Mouse (Mus musculus): Measurements from ENCODE around the gene Pde5a. TPM values are rescaled to one million over a fixed set of nuclear protein-coding genes. Genes with fewer than 3 reads are reported as not detected.

Gene Pde5a
- polyA plus RNA-seq, 1 experiment from 2014 or later = 1.9 TPM

DNA sequence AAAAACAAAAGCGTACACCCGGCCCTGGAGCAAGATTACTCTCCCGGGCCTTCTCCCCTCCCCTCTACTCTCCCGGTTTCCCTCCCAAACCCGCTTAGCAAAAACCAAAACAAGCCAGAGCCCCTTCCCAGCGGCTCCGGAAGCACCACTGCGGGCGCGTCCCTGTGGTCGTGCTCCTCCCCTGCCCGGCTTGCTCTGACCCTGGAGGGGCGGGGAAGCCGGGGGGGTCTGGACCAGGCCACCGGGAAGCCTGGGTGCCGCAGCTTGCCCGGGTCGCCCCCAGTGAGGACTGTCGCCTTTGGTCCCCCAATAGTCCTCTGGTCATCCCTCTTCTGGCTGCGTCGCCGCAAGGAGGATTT is 833 bp downstream of the Pde5a start:
- Histone ChIP-seq H3K27me3 (replicated peaks) (no peaks in the 10 kb centered on the region), H3K9ac (peak overlapping the region; percentile 60), H3K9me3 (no peaks in the 10 kb centered on the region), H3K36me3 (replicated peaks) (no peaks in the 10 kb centered on the region), H3K4me2 (peak overlapping the region; percentile 88), H3K4me1 (peaks cover 14% of the 10 kb centered on the region), H3K4me3 (peak overlapping the region; percentile 72), H3K27ac (peak overlapping the region; percentile 82)
- peak; percentile 74 for ATAC-seq (replicated peaks)
- WGBS = 0% methylated on average over 22 of the region's 22 CpGs

DNA sequence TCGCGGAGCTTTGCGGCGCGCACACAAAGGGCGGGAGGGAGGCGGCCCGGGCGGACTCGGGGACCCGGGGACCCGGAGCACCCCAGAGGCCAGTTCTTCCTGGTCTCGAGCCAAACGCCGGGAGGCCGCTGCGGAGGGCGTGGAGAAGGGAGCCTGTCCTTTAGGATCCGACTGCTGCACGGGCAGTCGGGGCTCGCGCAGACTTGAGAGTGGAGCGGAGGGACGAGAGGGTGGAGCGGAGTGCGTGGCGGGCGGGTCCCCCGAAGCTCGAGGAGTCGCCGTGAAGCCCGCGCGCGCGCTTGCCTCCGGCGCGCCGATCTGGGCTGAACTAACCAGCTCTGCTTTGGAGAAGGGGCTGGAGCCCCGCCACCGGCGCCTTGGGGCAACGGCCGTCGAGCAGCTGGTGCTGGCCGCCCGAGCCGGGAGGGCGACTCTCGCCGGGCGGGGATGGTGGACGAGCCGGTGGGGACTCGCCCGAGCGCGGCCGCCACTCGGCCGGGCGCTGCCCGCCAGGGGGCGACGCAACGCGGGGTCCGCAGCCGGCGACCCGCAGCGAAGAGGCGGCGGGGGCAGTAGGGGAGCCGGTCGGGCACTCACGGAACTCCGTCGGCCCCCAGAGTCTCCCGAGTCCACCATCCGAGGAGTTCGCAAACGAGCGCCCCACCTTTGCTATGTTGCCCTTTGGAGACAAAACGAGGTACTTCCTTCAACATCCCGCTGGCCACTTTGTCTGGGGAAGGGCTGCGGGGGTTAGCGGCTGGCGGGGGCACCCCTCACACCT is 1.4 kb downstream of the Pde5a start:
- Histone ChIP-seq H3K27ac (peak overlapping the region; percentile 82), H3K9ac (peak overlapping the region; percentile 60), H3K9me3 (no peaks in the 10 kb centered on the region), H3K4me1 (peaks cover 14% of the 10 kb centered on the region), H3K4me3 (peak overlapping the region; percentile 72), H3K27me3 (replicated peaks) (no peaks in the 10 kb centered on the region), H3K4me2 (peak overlapping the region; percentile 88), H3K36me3 (replicated peaks) (no peaks in the 10 kb centered on the region)
- ATAC-seq (replicated peaks) = peak; percentile 84
- under 1% methylated on average over 88 of the region's 92 CpGs for WGBS

GRCm38 (mm10) chr3:122730741-122731235 is 2.0 kb downstream of the Pde5a start:
- Histone ChIP-seq H3K4me2 (peak overlapping the region; percentile 88), H3K27ac (peak overlapping the region; percentile 82), H3K36me3 (replicated peaks) (no peaks in the 10 kb centered on the region), H3K9ac (peak overlapping the region; percentile 60), H3K4me1 (peaks cover 14% of the 10 kb centered on the region), H3K4me3 (peak overlapping the region; percentile 72), H3K9me3 (no peaks in the 10 kb centered on the region), H3K27me3 (replicated peaks) (no peaks in the 10 kb centered on the region)
- peak; percentile 13; the same call in 1 of the 2 replicates for ATAC-seq (replicated peaks)
- 2% methylated on average over 13 of the region's 13 CpGs for WGBS

- ATAC-seq (replicated peaks) = no peak
Measured at GRCm38 (mm10) chr3:122733806-122734205, 5.1 kb downstream of the Pde5a start.

GRCm38 (mm10) chr3:122734329-122734728 is 5.6 kb downstream of the Pde5a start:
- 74% methylated on average over 6 of the region's 6 CpGs for WGBS
- H3K9ac ChIP-seq = no peak overlapping the region
- no peaks in the 10 kb centered on the region for H3K27me3 ChIP-seq (replicated peaks)
- H3K36me3 ChIP-seq (replicated peaks) = no peaks in the 10 kb centered on the region
- no peaks in the 10 kb centered on the region for H3K9me3 ChIP-seq
- no peak for ATAC-seq (replicated peaks)
- no peak overlapping the region for H3K27ac ChIP-seq
- H3K4me3 ChIP-seq = no peak overlapping the region
- H3K4me1 ChIP-seq = peaks cover 8% of the 10 kb centered on the region
- no peak overlapping the region for H3K4me2 ChIP-seq

More at GRCm38 (mm10) chr3:122733806-122734205, 5.1 kb downstream of the Pde5a start:
- H3K36me3 ChIP-seq (replicated peaks) = no peaks in the 10 kb centered on the region
- no peak overlapping the region for H3K4me3 ChIP-seq
- no peaks in the 10 kb centered on the region for H3K9me3 ChIP-seq
- WGBS = 73% methylated on average over 3 of the region's 3 CpGs
- H3K27ac ChIP-seq = no peak overlapping the region
- H3K27me3 ChIP-seq (replicated peaks) = no peaks in the 10 kb centered on the region
- H3K9ac ChIP-seq = no peak overlapping the region
- H3K4me2 ChIP-seq = no peak overlapping the region
- peaks cover 13% of the 10 kb centered on the region for H3K4me1 ChIP-seq

GRCm38 (mm10) chr3:122739460-122739859 is 10.7 kb downstream of the Pde5a start:
- WGBS = 97% methylated on average over 15 of the region's 15 CpGs
- no peak for ATAC-seq (replicated peaks)
- Histone ChIP-seq H3K4me2 (no peak overlapping the region), H3K4me3 (no peak overlapping the region), H3K36me3 (replicated peaks) (no peaks in the 10 kb centered on the region), H3K9me3 (no peaks in the 10 kb centered on the region), H3K4me1 (no peaks in the 10 kb centered on the region), H3K27ac (no peak overlapping the region), H3K27me3 (replicated peaks) (no peaks in the 10 kb centered on the region), H3K9ac (no peak overlapping the region)

DNA sequence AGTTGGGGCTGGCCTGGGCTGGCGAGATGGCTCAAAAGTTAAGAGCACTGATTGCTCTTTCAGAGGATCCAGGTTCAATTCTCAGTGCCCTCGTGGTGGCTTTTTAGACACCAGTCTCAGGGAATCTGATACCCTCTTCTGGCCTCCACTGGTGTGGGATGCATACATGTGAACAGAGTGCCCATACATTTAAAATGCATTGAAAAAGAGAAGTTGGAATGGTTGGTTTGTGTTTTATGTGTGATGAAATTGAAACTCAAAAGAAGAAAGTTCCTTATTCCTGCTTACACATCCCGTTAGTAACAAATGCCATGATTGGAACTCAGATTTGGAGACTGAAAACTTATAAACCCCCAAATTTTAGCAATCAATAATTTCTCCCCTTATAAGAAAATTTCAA is 15.5 kb downstream of the Pde5a start:
- Histone ChIP-seq H3K4me2 (no peak overlapping the region), H3K27me3 (replicated peaks) (no peaks in the 10 kb centered on the region), H3K36me3 (replicated peaks) (no peaks in the 10 kb centered on the region), H3K27ac (no peak overlapping the region), H3K9me3 (no peaks in the 10 kb centered on the region), H3K4me1 (no peaks in the 10 kb centered on the region), H3K9ac (no peak overlapping the region), H3K4me3 (no peak overlapping the region)
- no peak for ATAC-seq (replicated peaks)
- WGBS = 95% methylated on average over 3 of the region's 3 CpGs

DNA sequence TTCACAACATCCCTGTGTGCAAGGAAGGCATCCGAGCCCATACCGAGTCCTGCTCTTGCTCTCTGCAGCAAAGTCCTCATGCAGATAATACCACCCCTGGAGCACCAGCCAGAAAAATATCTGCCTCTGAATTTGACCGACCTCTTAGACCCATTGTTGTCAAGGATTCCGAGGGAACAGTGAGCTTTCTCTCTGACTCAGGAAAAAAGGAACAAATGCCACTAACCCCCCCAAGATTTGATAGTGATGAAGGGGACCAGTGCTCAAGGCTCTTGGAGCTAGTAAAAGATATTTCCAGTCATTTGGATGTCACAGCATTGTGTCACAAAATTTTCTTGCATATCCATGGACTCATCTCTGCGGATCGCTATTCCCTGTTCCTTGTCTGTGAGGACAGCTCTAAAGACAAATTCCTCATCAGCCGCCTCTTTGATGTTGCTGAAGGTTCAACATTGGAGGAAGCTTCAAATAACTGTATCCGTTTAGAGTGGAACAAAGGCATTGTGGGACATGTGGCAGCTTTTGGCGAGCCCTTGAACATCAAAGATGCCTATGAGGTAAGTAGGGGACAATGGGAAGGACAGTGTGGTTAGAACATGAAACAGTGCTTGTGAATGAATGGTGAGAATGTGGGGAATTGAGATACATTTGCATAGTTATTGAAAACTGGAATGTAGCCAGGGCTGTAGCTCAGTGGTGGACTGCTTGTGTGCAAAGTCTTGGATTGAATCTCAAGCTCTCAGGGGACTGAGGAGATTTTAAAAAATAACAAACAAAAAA is 19.4 kb downstream of the Pde5a start:
- WGBS = 73% methylated on average over 9 of the region's 9 CpGs
- Histone ChIP-seq H3K36me3 (replicated peaks) (no peaks in the 10 kb centered on the region), H3K27me3 (replicated peaks) (no peaks in the 10 kb centered on the region), H3K4me2 (no peak overlapping the region), H3K9me3 (no peaks in the 10 kb centered on the region), H3K4me3 (no peak overlapping the region), H3K4me1 (no peaks in the 10 kb centered on the region), H3K27ac (no peak overlapping the region), H3K9ac (no peak overlapping the region)
- ATAC-seq (replicated peaks) = no peak; the same call in 1 of the 2 replicates

- Histone ChIP-seq H3K4me1 (no peaks in the 10 kb centered on the region), H3K36me3 (replicated peaks) (no peaks in the 10 kb centered on the region), H3K4me3 (no peak overlapping the region), H3K4me2 (no peak overlapping the region), H3K27ac (no peak overlapping the region), H3K27me3 (replicated peaks) (no peaks in the 10 kb centered on the region), H3K9ac (no peak overlapping the region), H3K9me3 (no peaks in the 10 kb centered on the region)
- no peak for ATAC-seq (replicated peaks)
- 77% methylated on average over 8 of the region's 8 CpGs for WGBS
Measured at GRCm38 (mm10) chr3:122763240-122763761, 34.6 kb downstream of the Pde5a start.

GRCm38 (mm10) chr3:122763768-122764167 is 35.0 kb downstream of the Pde5a start:
- Histone ChIP-seq H3K4me3 (no peak overlapping the region), H3K9me3 (no peaks in the 10 kb centered on the region), H3K4me1 (no peaks in the 10 kb centered on the region), H3K4me2 (no peak overlapping the region), H3K27me3 (replicated peaks) (no peaks in the 10 kb centered on the region), H3K9ac (no peak overlapping the region), H3K36me3 (replicated peaks) (no peaks in the 10 kb centered on the region), H3K27ac (no peak overlapping the region)
- ATAC-seq (replicated peaks) = no peak
- WGBS = 42% methylated on average over 14 of the region's 14 CpGs

DNA sequence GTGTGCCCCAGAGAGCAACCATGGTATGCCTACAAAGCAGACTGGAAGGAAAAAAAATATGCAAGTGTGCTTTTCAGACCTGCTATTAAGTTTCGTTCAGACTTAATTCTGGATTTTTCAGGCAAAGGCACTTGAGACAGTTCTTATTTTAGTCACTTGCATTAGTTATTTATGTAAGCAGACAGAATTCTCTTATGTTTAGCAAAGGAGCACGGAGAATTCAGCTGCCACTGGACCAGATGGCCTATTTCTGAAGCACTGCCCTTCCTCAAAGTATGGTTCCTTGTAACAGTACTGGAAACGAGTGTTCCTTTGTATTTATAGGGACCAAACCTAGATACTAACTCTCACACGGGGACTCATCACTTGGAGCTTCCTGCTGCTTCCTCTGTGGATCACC is 38.2 kb downstream of the Pde5a start:
- H3K27ac ChIP-seq = no peak overlapping the region
- H3K4me1 ChIP-seq = no peaks in the 10 kb centered on the region
- H3K36me3 ChIP-seq (replicated peaks) = no peaks in the 10 kb centered on the region
- ATAC-seq (replicated peaks) = no peak
- H3K27me3 ChIP-seq (replicated peaks) = no peaks in the 10 kb centered on the region
- no peak overlapping the region for H3K9ac ChIP-seq
- 50% methylated on average over 4 of the region's 4 CpGs for WGBS
- H3K9me3 ChIP-seq = no peaks in the 10 kb centered on the region
- no peak overlapping the region for H3K4me3 ChIP-seq
- H3K4me2 ChIP-seq = no peak overlapping the region

GRCm38 (mm10) chr3:122767841-122768240 is 39.1 kb downstream of the Pde5a start:
- H3K27me3 ChIP-seq (replicated peaks) = no peaks in the 10 kb centered on the region
- no peak for ATAC-seq (replicated peaks)
- H3K27ac ChIP-seq = no peak overlapping the region
- H3K36me3 ChIP-seq (replicated peaks) = no peaks in the 10 kb centered on the region
- no peaks in the 10 kb centered on the region for H3K9me3 ChIP-seq
- WGBS = 62% methylated on average over 5 of the region's 5 CpGs
- no peak overlapping the region for H3K4me3 ChIP-seq
- H3K9ac ChIP-seq = no peak overlapping the region
- no peak overlapping the region for H3K4me2 ChIP-seq
- H3K4me1 ChIP-seq = no peaks in the 10 kb centered on the region

Data from midbrain, embryonic 15.5 days (tissue).